Comparison of ENCODE assay signal across 18 mouse cellular contexts in genomic region chr2:47994185-47994584, GRCm38 (mm10).
A peak's percentile ranks its signal among the peaks of the same experiment; 100 is the strongest.
DNase-seq lines count a peak whose midpoint lies in the region; ATAC-seq lines count a peak whose summit lies in the region.
"Had no signal": no experiment of that assay in that cellular context is flagged by ENCODE, and none has a peak within 500 bp of the region (broad histone marks: within the 10 kb centered on the region; RNA-seq: fewer than 3 reads in every experiment).

No protein-coding gene starts in this region.

- WGBS in forebrain, embryonic 16.5 days: 57% methylated on average over 5 of the region's 5 CpGs

- peak; percentile 78 for ATAC-seq in forebrain, embryonic 16.5 days
- ATAC-seq: midbrain, embryonic 13.5 days had no signal

- DNase-seq in cerebellum, adult 9-10 months: peak; percentile 4
- DNase-seq in cerebellum, adult 11 months: no peak
- DNase-seq in left cerebral cortex, postnatal 4 days: peak; percentile 10
- no peak for DNase-seq in left cerebral cortex, adult 11 months (ENCODE audit: low spot score)
- peak; percentile 41 to 83 for DNase-seq in layer of hippocampus, postnatal 14 days (ENCODE audit: low spot score in 2 of 2)
- DNase-seq in spleen, adult 18-20 months: no peak
- DNase-seq in ovary, adult 18-20 months (ENCODE audit: low spot score): no peak
- DNase-seq: adrenal gland, adult 2 months; heart, postnatal 4 days; kidney, adult 18-20 months; kidney, postnatal 25 days; lung, postnatal 14 days had no signal

- no peak overlapping the region for H3K27ac ChIP-seq in forebrain, embryonic 16.5 days (ENCODE audit: low read length)
- H3K27ac ChIP-seq: embryonic facial prominence, embryonic 15.5 days; liver, embryonic 14.5 days; midbrain, embryonic 13.5 days; neural tube, embryonic 12.5 days had no signal

- H3K4me3 ChIP-seq in forebrain, embryonic 16.5 days (replicated peaks; ENCODE audit: low read length): no peak overlapping the region
- H3K4me3 ChIP-seq: embryonic facial prominence, embryonic 15.5 days; heart, embryonic 12.5 days; midbrain, embryonic 13.5 days; neural tube, embryonic 12.5 days had no signal

- intact Hi-C loops in left cerebral cortex, postnatal 4 days (cut with DNase I): loop anchor here (10.0 kb wide), 1 partner anchor 821 kb away; the partner anchor contains the start of gene Acvr2a

- no peaks in the 10 kb centered on the region for H3K4me1 ChIP-seq in forebrain, embryonic 16.5 days (replicated peaks; ENCODE audit: control insufficient read depth, insufficient read depth, low read length)
- H3K4me1 ChIP-seq: embryonic facial prominence, embryonic 15.5 days; heart, embryonic 12.5 days; midbrain, embryonic 13.5 days; neural tube, embryonic 12.5 days had no signal

- no peak overlapping the region for H3K4me2 ChIP-seq in forebrain, embryonic 16.5 days (ENCODE audit: low read length)
- H3K4me2 ChIP-seq: embryonic facial prominence, embryonic 15.5 days; heart, embryonic 12.5 days; midbrain, embryonic 13.5 days; neural tube, embryonic 12.5 days had no signal

- no peaks in the 10 kb centered on the region for H3K9me3 ChIP-seq in forebrain, embryonic 16.5 days (ENCODE audit: control insufficient read depth, low read length)
- H3K9me3 ChIP-seq: embryonic facial prominence, embryonic 15.5 days; heart, embryonic 12.5 days; midbrain, embryonic 13.5 days; neural tube, embryonic 12.5 days had no signal

- no peak overlapping the region for H3K9ac ChIP-seq in forebrain, embryonic 16.5 days (replicated peaks; ENCODE audit: low read depth, low read length)
- H3K9ac ChIP-seq: embryonic facial prominence, embryonic 15.5 days; heart, embryonic 12.5 days; liver, embryonic 14.5 days; midbrain, embryonic 13.5 days; neural tube, embryonic 12.5 days had no signal

- H3K27me3 ChIP-seq in forebrain, embryonic 16.5 days (replicated peaks; ENCODE audit: control insufficient read depth, insufficient read depth, low read length): no peaks in the 10 kb centered on the region
- H3K27me3 ChIP-seq: embryonic facial prominence, embryonic 15.5 days; heart, embryonic 12.5 days; midbrain, embryonic 13.5 days; neural tube, embryonic 12.5 days had no signal

- no peaks in the 10 kb centered on the region for H3K36me3 ChIP-seq in forebrain, embryonic 16.5 days (ENCODE audit: control insufficient read depth, insufficient read depth)
- H3K36me3 ChIP-seq: embryonic facial prominence, embryonic 15.5 days; heart, embryonic 12.5 days; midbrain, embryonic 13.5 days; neural tube, embryonic 12.5 days had no signal

Comparison
In these comparisons a context has a peak if more than half of its experiments do, and no peak if none do; other contexts are left out.
1. DNase-seq: peak in cerebellum, adult 9-10 months (single experiment), left cerebral cortex, postnatal 4 days (single experiment) and layer of hippocampus, postnatal 14 days (2 of 2); none in cerebellum, adult 11 months (single experiment), left cerebral cortex, adult 11 months (single experiment), spleen, adult 18-20 months (0 of 2) and ovary, adult 18-20 months (single experiment).